Mouse (Mus musculus): ENCODE measurements around the gene Hs2st1. TPM values are rescaled to one million over a fixed set of nuclear protein-coding genes. Genes with fewer than 3 reads are reported as not detected.

Hs2st1 gene
- total and polyA plus RNA-seq, 2 experiments = 1.9 to 6.0 TPM

GRCm38 (mm10) chr3:144548186-144548845 lies 21.7 kb downstream of the Hs2st1 start:
- DNase-seq (ENCODE audit: extremely low read depth, low read depth, low spot score) = no peak
- 92% methylated on average over 7 of the region's 7 CpGs for WGBS
- TF ChIP-seq CTCF (IDR thresholded peaks at IDR 0.05; ENCODE audit: low read depth, low read length) (no peak), POLR2A (IDR thresholded peaks at IDR 0.05; ENCODE audit: extremely low read depth, insufficient read depth, low read length) (no peak)
- Histone ChIP-seq H3K4me1 (ENCODE audit: control insufficient read depth, insufficient read depth, low read length) (no peaks in the 10 kb centered on the region; the same call in 1 of the 2 replicates), H3K27ac (replicated peaks; ENCODE audit: insufficient read depth, low read depth, low read length) (no peak overlapping the region), H3K9ac (ENCODE audit: low read depth, low read length) (no peak overlapping the region), H3K27me3 (ENCODE audit: control insufficient read depth, insufficient read depth, low read length) (no peaks in the 10 kb centered on the region), H3K36me3 (ENCODE audit: control insufficient read depth, insufficient read depth, low read length) (no peaks in the 10 kb centered on the region), H3K4me3 (ENCODE audit: insufficient read depth, low read depth, low read length) (no peak overlapping the region), H3K79me2 (ENCODE audit: control insufficient read depth, insufficient read depth, low read length) (peaks cover 31% of the 10 kb centered on the region; the same call in 1 of the 2 replicates)

GRCm38 (mm10) chr3:144546490-144546889 lies 23.5 kb downstream of the Hs2st1 start:
- H3K4me1 ChIP-seq (ENCODE audit: control insufficient read depth, insufficient read depth, low read length) = peaks cover under 1% of the 10 kb centered on the region; the same call in 1 of the 2 replicates
- no peak for DNase-seq (ENCODE audit: extremely low read depth, low read depth, low spot score)

GRCm38 (mm10) chr3:144545832-144546231 lies 24.1 kb downstream of the Hs2st1 start:
- Histone ChIP-seq H3K4me3 (ENCODE audit: insufficient read depth, low read depth, low read length) (no peak overlapping the region), H3K4me1 (ENCODE audit: control insufficient read depth, insufficient read depth, low read length) (peaks cover 3% of the 10 kb centered on the region; the same call in 1 of the 2 replicates), H3K36me3 (ENCODE audit: control insufficient read depth, insufficient read depth, low read length) (no peaks in the 10 kb centered on the region), H3K79me2 (ENCODE audit: control insufficient read depth, insufficient read depth, low read length) (peaks cover 13% of the 10 kb centered on the region; the same call in 1 of the 2 replicates), H3K27ac (replicated peaks; ENCODE audit: insufficient read depth, low read depth, low read length) (no peak overlapping the region), H3K27me3 (ENCODE audit: control insufficient read depth, insufficient read depth, low read length) (no peaks in the 10 kb centered on the region), H3K9ac (ENCODE audit: low read depth, low read length) (no peak overlapping the region)
- DNase-seq (ENCODE audit: extremely low read depth, low read depth, low spot score) = no peak
- 70% methylated on average over 4 of the region's 4 CpGs for WGBS
- TF ChIP-seq POLR2A (IDR thresholded peaks at IDR 0.05; ENCODE audit: extremely low read depth, insufficient read depth, low read length) (no peak), CTCF (IDR thresholded peaks at IDR 0.05; ENCODE audit: low read depth, low read length) (no peak)

More at GRCm38 (mm10) chr3:144546490-144546889, 23.5 kb downstream of the Hs2st1 start:
- 65% methylated on average over 4 of the region's 4 CpGs for WGBS
- no peak overlapping the region for H3K9ac ChIP-seq (ENCODE audit: low read depth, low read length)
- no peak overlapping the region for H3K4me3 ChIP-seq (ENCODE audit: insufficient read depth, low read depth, low read length)
- peaks cover 18% of the 10 kb centered on the region; the same call in 1 of the 2 replicates for H3K79me2 ChIP-seq (ENCODE audit: control insufficient read depth, insufficient read depth, low read length)
- H3K27ac ChIP-seq (replicated peaks; ENCODE audit: insufficient read depth, low read depth, low read length) = no peak overlapping the region
- TF ChIP-seq CTCF (IDR thresholded peaks at IDR 0.05; ENCODE audit: low read depth, low read length) = no peak
- TF ChIP-seq POLR2A (IDR thresholded peaks at IDR 0.05; ENCODE audit: extremely low read depth, insufficient read depth, low read length) = no peak
- H3K36me3 ChIP-seq (ENCODE audit: control insufficient read depth, insufficient read depth, low read length) = no peaks in the 10 kb centered on the region
- H3K27me3 ChIP-seq (ENCODE audit: control insufficient read depth, insufficient read depth, low read length) = no peaks in the 10 kb centered on the region

- Histone ChIP-seq H3K4me3 (ENCODE audit: insufficient read depth, low read depth, low read length) (no peak overlapping the region), H3K36me3 (ENCODE audit: control insufficient read depth, insufficient read depth, low read length) (no peaks in the 10 kb centered on the region), H3K9ac (ENCODE audit: low read depth, low read length) (no peak overlapping the region), H3K27ac (replicated peaks; ENCODE audit: insufficient read depth, low read depth, low read length) (no peak overlapping the region), H3K27me3 (ENCODE audit: control insufficient read depth, insufficient read depth, low read length) (no peaks in the 10 kb centered on the region), H3K4me1 (ENCODE audit: control insufficient read depth, insufficient read depth, low read length) (peaks cover 3% of the 10 kb centered on the region; the same call in 1 of the 2 replicates), H3K79me2 (ENCODE audit: control insufficient read depth, insufficient read depth, low read length) (peaks cover 17% of the 10 kb centered on the region; the same call in 1 of the 2 replicates)
- 91% methylated on average over 7 of the region's 7 CpGs for WGBS
- no peak for DNase-seq (ENCODE audit: extremely low read depth, low read depth, low spot score)
- TF ChIP-seq CTCF (IDR thresholded peaks at IDR 0.05; ENCODE audit: low read depth, low read length) (no peak), POLR2A (IDR thresholded peaks at IDR 0.05; ENCODE audit: extremely low read depth, insufficient read depth, low read length) (no peak)
Measured at GRCm38 (mm10) chr3:144545152-144545551, 24.8 kb downstream of the Hs2st1 start.

- Histone ChIP-seq H3K27ac (replicated peaks; ENCODE audit: insufficient read depth, low read depth, low read length) (no peak overlapping the region), H3K79me2 (ENCODE audit: control insufficient read depth, insufficient read depth, low read length) (peaks cover 12% of the 10 kb centered on the region; the same call in 1 of the 2 replicates), H3K9ac (ENCODE audit: low read depth, low read length) (no peak overlapping the region), H3K4me3 (ENCODE audit: insufficient read depth, low read depth, low read length) (no peak overlapping the region), H3K27me3 (ENCODE audit: control insufficient read depth, insufficient read depth, low read length) (no peaks in the 10 kb centered on the region), H3K4me1 (ENCODE audit: control insufficient read depth, insufficient read depth, low read length) (peaks cover 5% of the 10 kb centered on the region), H3K36me3 (ENCODE audit: control insufficient read depth, insufficient read depth, low read length) (no peaks in the 10 kb centered on the region)
- DNase-seq (ENCODE audit: extremely low read depth, low read depth, low spot score) = no peak
- WGBS = 68% methylated on average over 6 of the region's 6 CpGs
- TF ChIP-seq CTCF (IDR thresholded peaks at IDR 0.05; ENCODE audit: low read depth, low read length) = no peak
- TF ChIP-seq POLR2A (IDR thresholded peaks at IDR 0.05; ENCODE audit: extremely low read depth, insufficient read depth, low read length) = no peak
Measured at GRCm38 (mm10) chr3:144541906-144542438, 28.0 kb downstream of the Hs2st1 start.

GRCm38 (mm10) chr3:144540805-144541204 lies 29.2 kb downstream of the Hs2st1 start:
- Histone ChIP-seq H3K36me3 (ENCODE audit: control insufficient read depth, insufficient read depth, low read length) (no peaks in the 10 kb centered on the region), H3K27ac (replicated peaks; ENCODE audit: insufficient read depth, low read depth, low read length) (no peak overlapping the region), H3K9ac (ENCODE audit: low read depth, low read length) (no peak overlapping the region), H3K27me3 (ENCODE audit: control insufficient read depth, insufficient read depth, low read length) (no peaks in the 10 kb centered on the region), H3K4me1 (ENCODE audit: control insufficient read depth, insufficient read depth, low read length) (peaks cover 6% of the 10 kb centered on the region), H3K4me3 (ENCODE audit: insufficient read depth, low read depth, low read length) (no peak overlapping the region), H3K79me2 (ENCODE audit: control insufficient read depth, insufficient read depth, low read length) (peaks cover 12% of the 10 kb centered on the region; the same call in 1 of the 2 replicates)
- DNase-seq (ENCODE audit: extremely low read depth, low read depth, low spot score) = no peak
- TF ChIP-seq CTCF (IDR thresholded peaks at IDR 0.05; ENCODE audit: low read depth, low read length) (no peak), POLR2A (IDR thresholded peaks at IDR 0.05; ENCODE audit: extremely low read depth, insufficient read depth, low read length) (no peak)
- 94% methylated on average over 3 of the region's 3 CpGs for WGBS
